Mouse (Mus musculus): ENCODE results near the gene 5330417C22Rik. TPM values are rescaled to one million over a fixed set of nuclear protein-coding genes. Genes with fewer than 3 reads are reported as not detected.

Gene 5330417C22Rik
- total and polyA plus RNA-seq, 2 experiments from 2014 or later = 10.1 to 22.9 TPM

DNA sequence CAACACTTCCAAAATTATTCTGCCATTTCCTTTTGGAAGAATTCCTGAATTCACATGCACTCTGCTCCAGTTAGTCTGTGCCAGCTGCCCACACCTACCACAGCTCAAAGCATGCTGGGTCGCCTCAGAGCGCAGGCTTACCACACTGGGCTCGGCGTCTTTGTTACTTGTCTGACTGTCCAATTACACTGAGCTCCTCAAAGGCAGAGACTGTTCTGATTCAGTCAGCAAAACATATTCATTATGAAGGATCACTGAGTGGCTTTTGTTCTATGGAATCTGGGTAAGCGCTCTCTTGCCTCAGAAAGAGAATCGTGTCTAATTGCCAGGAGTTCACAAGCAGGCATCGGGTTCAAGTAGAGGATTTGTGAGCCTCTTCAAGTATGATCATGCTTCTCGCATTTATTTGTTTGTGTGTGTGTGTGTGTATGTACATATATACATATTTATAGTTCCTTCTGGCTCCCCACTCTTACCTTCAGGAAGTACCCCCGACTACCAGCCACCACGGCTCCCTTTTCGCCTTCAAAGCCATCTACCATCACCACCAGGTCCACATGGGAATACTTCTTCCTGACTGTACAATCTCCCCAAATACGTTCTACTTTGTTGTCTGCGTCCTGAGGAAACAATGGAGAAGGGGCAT, 103.7 kb downstream of the 5330417C22Rik start:
- Histone ChIP-seq H3K27me3 (ENCODE audit: insufficient read depth, low read length) (no peaks in the 10 kb centered on the region), H3K9me3 (ENCODE audit: low read length) (no peaks in the 10 kb centered on the region), H3K9ac (replicated peaks; ENCODE audit: low read length, poor library complexity, severe bottlenecking) (no peak overlapping the region), H3K4me1 (ENCODE audit: insufficient read depth, low read length) (no peaks in the 10 kb centered on the region), H3K27ac (ENCODE audit: low read depth, low read length) (0 out of 2 replicates have a peak overlapping the region, but pooled peaks have one; percentile 26), H3K4me3 (ENCODE audit: low read depth, low read length) (no peak overlapping the region), H3K36me3 (ENCODE audit: insufficient read depth, low read length) (peaks cover 43% of the 10 kb centered on the region), H3K4me2 (ENCODE audit: low read depth, low read length, poor library complexity, severe bottlenecking) (no peak overlapping the region)
- WGBS = 36% methylated on average over 13 of the region's 13 CpGs
- DNase-seq (ENCODE audit: low spot score) = no peak
- no peak; the same call in 1 of the 2 replicates for ATAC-seq (ENCODE audit: low FRiP score)
- TF ChIP-seq CTCF (IDR thresholded peaks at IDR 0.05) = no peak

GRCm38 (mm10) chr3:108425624-108426018, 110.7 kb downstream of the 5330417C22Rik start:
- Histone ChIP-seq H3K4me1 (ENCODE audit: insufficient read depth, low read length) (peaks cover 5% of the 10 kb centered on the region; the same call in 1 of the 2 replicates), H3K9me3 (ENCODE audit: low read length) (no peaks in the 10 kb centered on the region), H3K4me3 (ENCODE audit: low read depth, low read length) (no peak overlapping the region), H3K36me3 (ENCODE audit: insufficient read depth, low read length) (peaks cover 43% of the 10 kb centered on the region), H3K27me3 (ENCODE audit: insufficient read depth, low read length) (no peaks in the 10 kb centered on the region), H3K27ac (ENCODE audit: low read depth, low read length) (0 out of 2 replicates have a peak overlapping the region, but pooled peaks have one; percentile 9), H3K4me2 (ENCODE audit: low read depth, low read length, poor library complexity, severe bottlenecking) (no peak overlapping the region), H3K9ac (replicated peaks; ENCODE audit: low read length, poor library complexity, severe bottlenecking) (no peak overlapping the region)
- 64% methylated on average over 6 of the region's 6 CpGs for WGBS
- no peak; the same call in 1 of the 2 replicates for ATAC-seq (ENCODE audit: low FRiP score)
- no peak for TF ChIP-seq CTCF (IDR thresholded peaks at IDR 0.05)
- DNase-seq (ENCODE audit: low spot score) = no peak

GRCm38 (mm10) chr3:108424944-108425623, 111.3 kb downstream of the 5330417C22Rik start:
- Histone ChIP-seq H3K4me2 (ENCODE audit: low read depth, low read length, poor library complexity, severe bottlenecking) (no peak overlapping the region), H3K27ac (ENCODE audit: low read depth, low read length) (0 out of 2 replicates have a peak overlapping the region, but pooled peaks have one; percentile 9), H3K27me3 (ENCODE audit: insufficient read depth, low read length) (no peaks in the 10 kb centered on the region), H3K9me3 (ENCODE audit: low read length) (no peaks in the 10 kb centered on the region), H3K4me1 (ENCODE audit: insufficient read depth, low read length) (peaks cover 5% of the 10 kb centered on the region; the same call in 1 of the 2 replicates), H3K36me3 (ENCODE audit: insufficient read depth, low read length) (peaks cover 43% of the 10 kb centered on the region), H3K9ac (replicated peaks; ENCODE audit: low read length, poor library complexity, severe bottlenecking) (no peak overlapping the region), H3K4me3 (ENCODE audit: low read depth, low read length) (no peak overlapping the region)
- no peak for ATAC-seq (ENCODE audit: low FRiP score)
- TF ChIP-seq CTCF (IDR thresholded peaks at IDR 0.05) = no peak
- 39% methylated on average over 7 of the region's 7 CpGs for WGBS
- peak; percentile 25 for DNase-seq (ENCODE audit: low spot score)

- no peak overlapping the region for H3K27ac ChIP-seq (ENCODE audit: low read depth, low read length)
- H3K36me3 ChIP-seq (ENCODE audit: insufficient read depth, low read length) = peaks cover 40% of the 10 kb centered on the region
- H3K27me3 ChIP-seq (ENCODE audit: insufficient read depth, low read length) = no peaks in the 10 kb centered on the region
- H3K4me2 ChIP-seq (ENCODE audit: low read depth, low read length, poor library complexity, severe bottlenecking) = peak overlapping the region; percentile 37
- peak; percentile 80 for DNase-seq (ENCODE audit: low spot score)
- ATAC-seq (ENCODE audit: low FRiP score) = peak; percentile 73
- TF ChIP-seq CTCF (IDR thresholded peaks at IDR 0.05) = no peak
- 21% methylated on average over 11 of the region's 11 CpGs for WGBS
- H3K9ac ChIP-seq (replicated peaks; ENCODE audit: low read length, poor library complexity, severe bottlenecking) = peak overlapping the region; percentile 34; the same call in 1 of the 2 replicates
- H3K4me1 ChIP-seq (ENCODE audit: insufficient read depth, low read length) = peaks cover 5% of the 10 kb centered on the region; the same call in 1 of the 2 replicates
- H3K4me3 ChIP-seq (ENCODE audit: low read depth, low read length) = peak overlapping the region; percentile 17; the same call in 1 of the 2 replicates
- no peaks in the 10 kb centered on the region for H3K9me3 ChIP-seq (ENCODE audit: low read length)
Measured at GRCm38 (mm10) chr3:108423844-108424801, 112.2 kb downstream of the 5330417C22Rik start.

- WGBS = 28% methylated on average over 6 of the region's 6 CpGs
- no peak overlapping the region for H3K4me2 ChIP-seq (ENCODE audit: low read depth, low read length, poor library complexity, severe bottlenecking)
- no peak for TF ChIP-seq CTCF (IDR thresholded peaks at IDR 0.05)
- ATAC-seq (ENCODE audit: low FRiP score) (no peak), DNase-seq (ENCODE audit: low spot score) (peak; percentile 33)
- H3K27me3 ChIP-seq (ENCODE audit: insufficient read depth, low read length) = no peaks in the 10 kb centered on the region
- no peak overlapping the region for H3K4me3 ChIP-seq (ENCODE audit: low read depth, low read length)
- no peak overlapping the region; the same call in 1 of the 2 replicates for H3K9ac ChIP-seq (replicated peaks; ENCODE audit: low read length, poor library complexity, severe bottlenecking)
- H3K9me3 ChIP-seq (ENCODE audit: low read length) = no peaks in the 10 kb centered on the region
- no peak overlapping the region for H3K27ac ChIP-seq (ENCODE audit: low read depth, low read length)
- peaks cover 29% of the 10 kb centered on the region for H3K36me3 ChIP-seq (ENCODE audit: insufficient read depth, low read length)
- H3K4me1 ChIP-seq (ENCODE audit: insufficient read depth, low read length) = peaks cover 5% of the 10 kb centered on the region; the same call in 1 of the 2 replicates
Measured at GRCm38 (mm10) chr3:108423006-108423405, 113.3 kb downstream of the 5330417C22Rik start.
